Mouse (Mus musculus): ENCODE measurements around the gene Olfr1116.
"Not testable (repeated sequence)": the region's sequence is repeated elsewhere in the genome, so short reads cannot be mapped to it uniquely, and the experiment has no call there.

Olfr1116 gene

DNA sequence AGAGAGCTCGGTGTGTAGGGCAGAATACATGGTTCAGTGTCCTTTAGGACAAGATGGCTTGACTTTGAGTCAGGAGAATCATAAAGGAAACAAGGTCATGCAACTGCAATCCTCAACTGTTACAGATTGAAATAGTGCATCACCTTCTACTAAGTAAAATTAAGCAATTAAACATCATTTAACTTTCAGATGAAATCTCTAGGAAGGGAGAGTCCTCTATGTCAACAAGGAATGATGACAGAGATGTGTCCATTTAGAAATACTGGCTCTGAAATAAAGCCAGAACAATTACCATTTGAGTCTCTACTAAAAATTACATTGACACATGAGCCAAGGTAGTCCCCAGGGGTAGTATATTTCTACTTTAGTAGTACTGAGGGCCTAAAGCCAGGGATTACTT lies at the start of gene Olfr1116:
Olfr1116 (plus strand) TSS at position 301 of the 400 bp plus-strand sequence.
- no peak for DNase-seq (ENCODE audit: low spot score)

DNA sequence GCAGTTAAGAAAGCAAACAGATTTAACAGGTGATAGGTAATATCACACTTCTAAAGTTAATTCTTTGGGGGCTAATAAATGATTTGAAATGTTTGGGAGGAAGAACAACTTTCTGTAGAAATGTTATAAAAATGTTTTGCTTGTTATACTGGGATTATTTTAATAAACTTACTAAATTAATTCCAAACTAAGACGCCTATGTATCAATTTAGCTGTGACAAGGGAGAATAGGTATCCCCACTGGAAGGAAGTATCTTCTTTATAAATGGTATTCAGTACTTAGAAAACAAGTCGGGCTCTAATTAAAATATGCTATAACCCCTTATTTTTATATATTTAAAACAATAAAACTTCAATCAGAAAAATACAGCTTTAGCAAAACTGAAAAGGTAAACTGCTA lies 19.6 kb upstream of the Olfr1116 start, which contains the start of gene Olfr1115:
Olfr1115 (plus strand) TSS at position 301 of the 400 bp plus-strand sequence.
- DNase-seq (ENCODE audit: low spot score), result no peak

DNA sequence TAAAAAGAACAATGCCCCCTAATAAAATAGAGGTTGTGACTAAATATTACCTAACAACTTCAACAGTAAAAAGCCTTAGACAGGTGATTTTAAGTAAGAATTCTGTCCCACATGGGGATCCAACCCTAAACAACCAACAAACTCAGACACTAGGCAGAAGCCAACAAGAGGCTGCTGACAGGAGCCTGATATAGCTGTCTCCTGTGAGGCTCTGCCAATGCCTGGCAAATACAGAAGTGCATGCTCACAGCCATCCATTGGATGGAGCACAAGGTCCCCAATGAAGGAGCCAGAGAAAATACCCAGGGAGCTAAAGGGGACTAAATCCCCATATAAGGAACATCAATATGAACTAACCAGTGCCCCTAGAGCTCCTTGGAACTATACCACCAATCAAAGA lies 26.6 kb downstream of the Olfr1116 start:
- not testable (repeated sequence) for DNase-seq (ENCODE audit: low spot score)

DNA sequence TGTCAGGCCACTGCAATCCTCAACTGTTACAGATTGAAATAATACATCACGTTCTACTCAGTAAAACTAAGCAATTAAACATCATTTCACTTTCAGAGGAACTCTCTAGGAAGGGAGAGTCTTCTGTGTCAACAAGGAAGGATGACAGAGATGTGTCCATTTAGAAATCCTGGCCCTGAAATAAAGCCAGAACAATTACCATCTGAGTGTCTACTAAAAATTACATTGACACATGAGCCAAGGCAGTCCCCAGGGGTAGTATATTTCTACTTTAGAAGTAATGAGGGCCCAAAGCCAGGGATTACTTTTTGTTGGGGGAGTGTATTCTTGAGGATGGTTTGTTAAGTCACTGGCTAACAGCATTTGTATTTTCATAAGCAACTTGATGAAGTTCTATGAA lies 39.9 kb downstream of the Olfr1116 start, which contains the start of gene Olfr1118:
Olfr1118 (plus strand) TSS at position 301 of the 400 bp plus-strand sequence.
- DNase-seq (ENCODE audit: low spot score), result no peak
